Mouse (Mus musculus): ENCODE measurements at regions not wholly inside any gene's neighbourhood (a gene's known extent, or its start where the extent isn't known, plus 50 kb on each side); places are given as distances from the start of the nearest gene placed in this dataset.

DNA sequence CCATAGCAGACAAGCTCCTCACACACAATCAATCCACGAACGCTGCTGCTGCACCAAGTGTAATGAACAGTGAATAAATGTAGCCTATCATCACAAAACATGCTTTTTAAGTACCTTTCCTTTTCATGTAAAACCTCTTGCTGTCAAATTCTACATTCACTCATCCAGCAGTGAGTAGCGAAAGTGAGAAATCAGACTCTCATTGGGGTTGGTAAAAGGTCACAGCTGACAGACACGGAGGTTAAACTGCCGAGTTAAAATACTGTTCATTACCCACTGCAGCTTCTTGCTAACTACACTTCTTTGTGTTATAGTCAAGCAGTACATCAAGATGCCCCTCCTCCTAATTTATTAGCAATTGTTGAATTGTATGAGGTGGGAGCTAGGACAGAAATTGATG is 1055.8 kb upstream of the Nr2f1 start:
- no peak for TF ChIP-seq EP300 (IDR thresholded peaks at IDR 0.05)
- no peak for TF ChIP-seq CTCF (IDR thresholded peaks at IDR 0.05)

Data from lung, postnatal 0 days (tissue).